Mouse (Mus musculus) CH12F3 (cell line): ENCODE data around the gene Bicc1.
"Not testable (repeated sequence)": the region's sequence is repeated elsewhere in the genome, so short reads cannot be mapped to it uniquely, and the experiment has no call there.

Experiments
- in situ Hi-C: fragments of 300-500 bp; cut with MboI; formaldehyde crosslinking; loops from 2 replicates; pipeline ENCODE4 v1.14.3; 2020; ENCODE audit warnings: low sequenced_read_pairs

Bicc1 gene

DNA sequence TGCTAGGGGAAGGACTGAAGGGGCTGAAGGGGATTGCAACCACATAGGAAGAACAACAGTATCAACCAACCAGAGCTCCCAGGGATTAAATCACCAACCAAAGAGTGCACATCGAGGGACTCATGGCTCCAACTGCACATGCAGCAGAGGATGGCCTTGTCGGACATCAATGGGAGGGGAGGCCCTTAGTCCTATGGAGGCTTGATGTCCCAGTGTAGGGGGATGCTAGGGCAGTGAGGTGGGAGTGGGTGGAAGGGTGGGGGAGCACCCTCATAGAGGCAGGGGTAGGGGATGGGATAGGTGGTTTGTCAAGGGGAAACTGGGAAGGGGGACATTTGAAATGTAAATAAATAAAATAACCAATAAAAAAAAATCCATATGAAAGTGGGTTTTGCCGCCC lies 152.5 kb downstream of the Bicc1 start:
- in situ Hi-C loops: no loop called here

GRCm38 (mm10) chr10:71002871-71003270 lies 156.6 kb downstream of the Bicc1 start:
- in situ Hi-C loops: no loop called here

DNA sequence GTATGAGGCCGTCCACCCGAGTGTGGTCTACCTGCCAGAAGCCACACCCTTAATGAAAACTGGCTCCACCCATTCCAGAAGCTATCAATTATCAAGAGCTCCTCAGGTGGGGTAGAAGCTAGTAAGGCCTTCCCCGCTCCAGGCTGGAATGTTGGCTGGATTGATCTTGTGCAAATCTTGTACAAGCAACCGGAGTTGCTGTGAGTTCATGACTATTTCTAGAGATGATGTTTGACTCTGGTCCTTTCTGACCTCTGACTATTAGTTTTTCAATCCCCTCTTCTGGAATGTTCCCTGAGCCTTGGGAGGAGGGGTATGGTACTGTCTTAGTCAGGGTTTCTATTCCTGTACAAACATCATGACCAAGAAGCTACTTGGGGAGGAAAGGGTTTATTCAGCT lies 157.3 kb downstream of the Bicc1 start:
- in situ Hi-C loops: no loop called here

DNA sequence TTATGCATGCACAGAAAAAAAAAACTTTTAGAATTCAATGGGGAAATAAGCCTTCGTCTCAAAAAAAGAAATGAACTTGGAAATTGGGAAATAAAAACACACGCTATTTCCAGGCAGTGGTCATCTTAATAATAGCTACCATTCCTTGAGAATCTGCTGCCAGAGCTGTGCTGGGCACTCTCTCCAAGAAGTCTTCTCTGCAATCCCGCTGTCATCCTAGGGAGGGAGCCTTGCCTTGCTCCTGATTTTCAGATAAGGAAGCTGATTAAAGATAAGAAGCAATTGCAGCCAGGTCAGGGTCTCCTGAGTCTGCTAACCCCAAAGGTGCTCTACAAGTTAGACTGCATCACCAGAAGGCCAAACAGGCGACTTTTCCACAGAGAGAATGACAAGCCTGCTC lies 161.4 kb downstream of the Bicc1 start:
- in situ Hi-C loops: no loop called here

DNA sequence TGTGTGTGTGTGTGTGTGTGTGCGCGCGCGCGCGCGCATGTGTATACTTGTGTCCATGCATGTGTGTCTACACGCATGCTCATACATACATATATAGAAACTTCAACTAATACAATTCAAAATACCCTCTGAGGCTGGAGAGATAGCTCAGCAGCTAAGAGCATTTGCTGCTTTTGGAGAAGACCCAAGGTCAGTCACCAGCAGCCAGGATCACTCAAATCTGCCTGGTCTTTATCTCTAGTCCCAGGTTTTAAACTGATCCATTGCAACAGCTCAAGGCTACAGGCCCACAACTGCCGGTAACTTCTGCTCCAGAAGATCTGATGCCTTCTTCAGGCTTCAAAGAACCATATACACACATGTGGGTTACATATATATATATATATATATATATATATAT lies 163.4 kb downstream of the Bicc1 start:
- in situ Hi-C loops: no loop called here

DNA sequence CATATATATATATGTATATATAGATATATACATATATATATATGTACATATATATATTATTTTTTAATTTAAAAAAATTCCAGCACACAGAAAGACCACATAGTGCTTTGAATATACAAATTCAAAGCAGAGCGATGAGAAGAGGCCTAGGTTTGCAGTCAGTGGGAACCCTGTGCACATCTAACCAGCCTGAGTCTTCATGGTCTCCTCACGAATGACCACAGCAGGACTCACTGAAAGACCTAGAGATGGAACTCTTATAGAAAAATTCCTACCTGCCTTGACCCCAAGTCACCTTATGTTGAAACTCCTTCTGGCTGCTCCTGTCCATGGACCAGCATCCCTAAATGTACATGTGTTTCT lies 165.4 kb downstream of the Bicc1 start:
- in situ Hi-C loops: no loop called here

- in situ Hi-C loops: no loop called here
These were observed 165.9 kb downstream of the Bicc1 start for GRCm38 (mm10) chr10:70993497-70994134.

DNA sequence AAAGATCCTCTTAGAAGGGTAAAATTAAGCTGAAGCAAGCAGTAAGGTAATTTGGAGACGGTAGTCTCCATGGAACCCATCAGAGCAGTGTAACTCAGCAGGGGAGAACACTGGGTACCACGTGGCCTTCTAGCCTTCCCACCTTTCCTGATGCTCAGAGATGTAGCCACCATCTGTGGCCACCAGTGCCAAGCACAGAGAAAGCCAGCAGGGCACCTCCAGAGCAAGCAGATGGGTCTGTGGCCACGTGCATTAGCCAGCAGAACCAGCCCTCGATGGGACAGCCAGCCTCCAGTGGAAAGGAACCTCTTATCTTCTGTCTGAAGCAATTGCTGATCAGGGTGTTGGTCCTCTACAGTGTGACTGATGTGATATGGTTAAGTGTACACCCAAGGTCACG lies 172.1 kb downstream of the Bicc1 start:
- in situ Hi-C loops: no loop called here

- in situ Hi-C loops: no loop called here
These were observed 176.3 kb downstream of the Bicc1 start for GRCm38 (mm10) chr10:70983036-70983670.

DNA sequence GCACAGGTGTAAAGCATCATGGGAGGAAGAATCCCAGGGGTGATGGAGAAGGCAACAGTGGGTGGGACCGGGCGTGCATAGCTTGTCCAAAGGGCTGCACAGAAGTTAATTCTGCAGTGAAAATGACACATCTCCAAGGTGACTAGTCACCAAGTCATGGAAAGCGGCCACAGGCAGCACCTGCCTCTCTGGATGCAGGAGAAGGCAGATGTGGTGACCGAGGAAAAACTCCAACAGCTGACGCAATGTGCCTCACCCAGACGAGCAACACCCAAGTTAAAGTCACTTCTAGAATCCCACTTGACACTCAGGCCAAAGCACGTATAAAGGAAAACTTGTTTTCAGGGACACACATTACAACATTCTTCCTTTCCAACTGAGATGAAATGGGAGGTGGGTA lies 177.3 kb downstream of the Bicc1 start:
- in situ Hi-C loops: no loop called here

DNA sequence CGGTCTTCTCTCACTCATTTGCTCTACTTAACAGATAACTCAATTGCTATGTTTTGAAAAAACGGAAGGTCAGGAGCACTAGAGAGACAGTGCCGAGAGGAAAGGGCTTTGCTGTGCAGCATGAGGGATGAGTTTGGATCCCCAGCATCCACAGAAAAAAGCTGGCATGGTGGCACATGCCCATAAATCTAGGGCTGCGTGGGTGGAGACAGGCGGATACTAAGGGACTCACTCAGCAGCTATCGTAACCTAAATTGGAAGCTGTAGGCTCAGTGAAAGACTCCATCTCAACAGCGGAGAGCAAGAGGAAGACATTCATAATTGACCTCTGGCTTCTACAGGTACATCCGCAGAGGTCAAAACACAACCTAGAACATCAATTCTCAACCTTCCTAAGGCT lies 179.8 kb downstream of the Bicc1 start:
- in situ Hi-C loops: no loop called here

DNA sequence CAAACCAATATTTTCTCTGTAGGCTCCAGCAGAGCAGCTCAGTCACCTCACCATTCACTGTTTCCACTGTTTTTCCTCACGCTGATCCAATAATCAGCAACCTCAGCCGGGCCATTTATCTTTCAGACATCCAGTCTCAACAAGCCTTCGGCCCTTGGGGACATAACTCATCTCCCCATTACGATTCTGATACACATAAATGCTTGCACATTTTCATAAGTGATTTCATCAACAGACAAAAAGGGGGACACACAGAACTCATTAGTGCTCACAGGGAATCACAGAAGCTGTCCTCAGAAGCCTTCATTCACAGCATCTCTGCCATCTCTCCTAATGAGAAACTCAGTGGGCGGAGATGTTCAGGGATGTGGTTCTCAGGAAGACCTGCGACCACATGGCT lies 182.4 kb downstream of the Bicc1 start:
- in situ Hi-C loops: no loop called here

GRCm38 (mm10) chr10:70976633-70977032 lies 182.9 kb downstream of the Bicc1 start:
- in situ Hi-C loops: no loop called here

DNA sequence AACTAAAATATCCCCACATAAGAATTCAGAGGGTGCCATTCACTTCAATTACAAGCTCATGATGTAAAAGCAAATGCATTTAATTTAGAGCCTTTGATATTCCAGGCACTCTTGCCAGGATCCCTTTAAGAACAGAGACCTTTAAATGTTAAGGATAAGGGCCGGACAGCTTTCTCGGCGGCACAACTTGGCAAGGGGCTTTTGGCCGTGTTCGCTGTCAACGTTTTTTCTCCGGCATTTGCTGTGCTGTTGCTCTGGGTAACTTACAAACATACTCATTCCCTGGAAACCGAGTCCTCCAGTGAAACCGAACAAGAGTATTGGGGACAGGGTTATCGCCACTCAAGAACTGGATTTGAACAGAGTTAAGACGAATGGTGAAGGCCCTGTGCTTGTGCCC lies 188.3 kb downstream of the Bicc1 start:
- in situ Hi-C loops: no loop called here

DNA sequence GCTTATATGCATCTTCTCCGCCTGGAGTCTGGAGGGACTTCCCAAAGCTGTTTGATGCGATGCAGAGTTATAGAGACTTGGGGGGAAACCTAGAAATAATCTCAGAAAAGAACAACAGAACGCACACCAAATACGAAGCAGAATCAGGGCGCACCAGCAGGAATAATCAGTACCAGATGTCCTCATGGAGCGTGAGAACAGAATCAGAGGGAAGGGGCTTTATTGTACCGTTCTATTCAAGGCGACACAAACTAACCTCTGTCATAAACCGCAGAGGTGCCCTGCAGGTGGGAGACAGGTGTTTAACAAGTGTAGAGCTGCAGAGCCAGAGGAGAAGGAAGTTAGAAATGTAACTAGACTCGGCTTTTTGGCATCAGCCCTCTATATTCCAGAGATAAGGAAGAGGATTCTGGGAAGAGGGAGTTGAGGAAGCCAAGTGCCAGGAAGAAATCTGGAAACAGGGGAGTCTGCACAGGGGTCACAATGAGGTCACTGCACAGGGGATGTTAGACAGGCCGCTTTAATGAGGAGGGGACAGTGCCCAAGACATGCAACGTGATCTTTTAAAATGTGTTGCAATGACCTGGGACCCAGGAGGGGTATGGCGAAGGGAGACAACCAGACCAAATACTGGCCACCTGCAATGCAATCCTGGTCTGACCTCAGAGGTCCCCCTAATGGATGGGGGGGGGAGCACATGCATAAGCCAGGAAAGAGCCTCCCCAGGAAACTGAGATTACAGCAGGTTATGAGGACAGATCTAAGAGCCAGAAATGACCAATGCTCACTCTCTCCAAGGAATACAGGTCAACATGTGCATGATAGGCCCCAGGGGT lies 190.4 kb downstream of the Bicc1 start:
- in situ Hi-C loops: no loop called here

DNA sequence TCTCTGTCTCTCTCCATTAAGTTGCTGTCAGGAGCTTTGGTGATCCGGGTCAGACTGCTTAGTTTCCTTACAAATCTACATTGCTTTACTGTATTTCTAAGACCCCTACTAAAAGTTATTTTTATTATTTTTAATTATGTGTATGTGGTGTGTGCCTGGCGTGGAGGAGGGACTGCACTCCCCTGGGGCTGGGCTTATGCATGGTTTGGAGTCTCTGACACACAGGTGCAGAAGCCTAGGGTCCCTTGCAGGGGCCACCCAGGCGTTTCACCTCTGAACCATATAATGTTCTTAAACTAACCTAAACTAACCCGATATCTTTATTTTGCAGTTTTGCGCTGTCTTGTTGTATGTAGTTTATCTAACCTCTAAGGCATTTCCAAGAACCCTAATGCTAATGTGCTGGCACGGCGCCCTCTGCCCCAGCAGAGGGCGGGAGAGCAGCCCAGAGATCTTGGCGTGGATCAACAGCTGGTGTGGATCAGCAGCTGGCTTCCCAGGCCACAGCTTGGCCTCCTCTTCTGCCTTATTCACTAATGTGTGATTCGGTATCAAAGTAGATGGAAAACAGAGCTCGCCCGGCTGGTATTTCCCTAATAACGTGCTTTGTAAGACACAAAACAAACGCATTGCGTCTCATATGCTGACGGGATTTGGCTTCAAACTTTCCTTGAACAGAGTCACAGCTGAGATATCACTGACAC lies 192.7 kb downstream of the Bicc1 start:
- in situ Hi-C loops: no loop called here

GRCm38 (mm10) chr10:70964706-70965105 lies 194.8 kb downstream of the Bicc1 start:
- in situ Hi-C loops: no loop called here

DNA sequence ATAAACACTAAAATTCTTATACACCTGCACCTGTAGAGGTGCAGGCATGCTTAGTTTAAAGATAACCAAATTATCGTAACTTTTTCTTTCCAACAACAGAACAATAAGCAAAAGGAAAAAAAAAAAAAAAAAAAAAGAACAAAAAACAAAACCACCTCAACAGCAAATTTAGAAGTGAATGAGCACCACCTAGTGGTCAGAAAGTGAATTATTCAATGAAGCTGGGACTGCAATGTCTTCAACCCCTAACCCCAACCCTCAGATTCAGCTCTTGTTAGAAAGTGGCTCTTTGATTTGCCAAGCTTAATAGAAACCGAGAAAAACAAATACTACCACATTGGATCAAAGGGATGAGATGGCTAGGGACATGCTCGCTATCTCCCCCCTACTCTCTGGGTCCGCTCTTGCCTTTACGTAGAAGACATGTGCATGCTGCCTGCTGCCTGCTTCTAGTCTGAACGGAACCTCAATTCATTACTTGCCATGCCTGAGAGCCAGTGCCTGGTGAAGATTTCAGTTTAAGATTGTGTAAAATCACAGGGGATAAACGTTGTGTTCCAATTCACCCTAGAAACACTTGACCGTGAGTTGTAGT lies 195.8 kb downstream of the Bicc1 start:
- in situ Hi-C loops: no loop called here

GRCm38 (mm10) chr10:70961641-70962040 lies 197.9 kb downstream of the Bicc1 start:
- in situ Hi-C loops: no loop called here

DNA sequence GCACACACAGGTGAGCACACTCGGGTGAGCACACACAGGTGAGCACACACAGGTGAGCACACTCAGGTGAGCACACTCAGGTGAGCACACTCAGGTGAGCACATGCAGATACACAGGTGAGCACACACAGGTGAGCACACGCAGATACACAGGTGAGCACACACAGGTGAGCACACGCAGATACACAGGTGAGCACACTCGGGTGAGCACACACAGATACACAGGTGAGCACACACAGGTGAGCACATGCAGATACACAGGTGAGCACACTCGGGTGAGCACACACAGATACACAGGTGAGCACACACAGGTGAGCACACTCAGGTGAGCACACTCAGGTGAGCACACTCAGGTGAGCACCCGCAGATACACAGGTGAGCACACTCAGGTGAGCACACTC lies 199.1 kb downstream of the Bicc1 start:
- in situ Hi-C loops: not testable (repeated sequence)

GRCm38 (mm10) chr10:70952770-70953147 lies 206.7 kb downstream of the Bicc1 start:
- in situ Hi-C loops: no loop called here
